Mouse (Mus musculus) liver, adult 2 months (tissue): Measurements from ENCODE around the gene Fgfr2. TPM values are rescaled to one million over a fixed set of nuclear protein-coding genes. Genes with fewer than 3 reads are reported as not detected.

Source experiments
- DNase-seq: peaks from one replicate; pipeline ENCODE4 v3.0.0-alpha.2; 2011; ENCODE audit warnings: low read depth, low spot score; ENCODE audit errors: extremely low read depth
- H3K27ac ChIP-seq: fragments of 200-500 bp; replicated peaks from 2 replicates; pipeline ENCODE4 v1.5.1; 2012; ENCODE audit warnings: low read depth, mild to moderate bottlenecking, control low read depth, inconsistent platforms, low read length; ENCODE audit not compliant: insufficient read depth
- H3K27me3 ChIP-seq: fragments of 200-500 bp; 2 replicates; pipeline ENCODE4 v1.6.1; 2012; ENCODE audit warnings: mild to moderate bottlenecking, moderate library complexity, low read length, inconsistent platforms; ENCODE audit not compliant: control insufficient read depth, insufficient read depth
- H3K36me3 ChIP-seq: fragments of 200-500 bp; 2 replicates; pipeline ENCODE4 v1.6.1; 2012; ENCODE audit warnings: low read length, inconsistent platforms; ENCODE audit not compliant: control insufficient read depth, insufficient read depth
- H3K4me1 ChIP-seq: fragments of 200-500 bp; 2 replicates; pipeline ENCODE4 v1.6.1; 2011; ENCODE audit warnings: low read length; ENCODE audit not compliant: control insufficient read depth, insufficient read depth
- H3K4me3 ChIP-seq: fragments of 200-500 bp; 2 replicates; pipeline ENCODE4 v1.5.1; 2011; ENCODE audit warnings: low read depth, mild to moderate bottlenecking, control low read depth, low read length, moderate library complexity; ENCODE audit not compliant: insufficient read depth
- H3K79me2 ChIP-seq: fragments of 200-500 bp; 2 replicates; pipeline ENCODE4 v1.6.1; 2012; ENCODE audit warnings: inconsistent platforms, mild to moderate bottlenecking, low read length, moderate library complexity; ENCODE audit not compliant: control insufficient read depth, insufficient read depth
- H3K9ac ChIP-seq: fragments of 200-500 bp; 2 replicates; pipeline ENCODE4 v1.6.1; 2012; ENCODE audit warnings: low read depth, mild to moderate bottlenecking, control low read depth, inconsistent platforms, low read length
- CTCF ChIP-seq: fragments of 200-500 bp; IDR thresholded peaks from 2 replicates; pipeline ENCODE4 v1.5.1; 2011; ENCODE audit warnings: low read depth, low read length, control low read depth
- POLR2A ChIP-seq: fragments of 200-500 bp; IDR thresholded peaks from 2 replicates; pipeline ENCODE4 v1.6.1; 2011; ENCODE audit warnings: low read length, control low read depth; ENCODE audit not compliant: insufficient read depth; ENCODE audit errors: extremely low read depth
- WGBS: fragments of 180-500 bp; shearing (Covaris S2); methylation state at CpG from one replicate; pipeline ENCODE4 v1.1.7; 2018; 5-methylcytosine and 5-hydroxymethylcytosine counted together
- polyA plus RNA-seq: library from polyadenylated mRNA; depleted of rRNA; stranded (reverse); fragments of >200 nt; gene quantifications from 2 replicates; pipeline ENCODE4 v1.2.3, GENCODE M21; 2012
- total RNA-seq: library from RNA; depleted of rRNA; stranded (reverse); fragments of >200 nt; gene quantifications from 2 replicates; pipeline ENCODE4 v1.2.3, GENCODE M21; 2014

The Fgfr2 gene
- total and polyA plus RNA-seq, 2 experiments, result 16.7 to 35.2 TPM

GRCm38 (mm10) chr7:132742912-132743311 lies 380.2 kb downstream of the Fgfr2 start:
- H3K36me3 ChIP-seq, result no peaks in the 10 kb centered on the region

GRCm38 (mm10) chr7:132739829-132740228 lies 383.3 kb downstream of the Fgfr2 start:
- Histone ChIP-seq H3K4me1 (no peaks in the 10 kb centered on the region; the same call in none of the 2 replicates), H3K4me3 (no peak overlapping the region), H3K27ac (no peak overlapping the region)

More at GRCm38 (mm10) chr7:132742912-132743311, 380.2 kb downstream of the Fgfr2 start:
- Histone ChIP-seq H3K4me1 (no peaks in the 10 kb centered on the region; the same call in 1 of the 2 replicates), H3K27ac (no peak overlapping the region), H3K27me3 (no peaks in the 10 kb centered on the region), H3K79me2 (no peaks in the 10 kb centered on the region; the same call in 1 of the 2 replicates), H3K4me3 (no peak overlapping the region), H3K9ac (no peak overlapping the region)
- no peak for DNase-seq
- TF ChIP-seq CTCF, result no peak
- WGBS, result 85% methylated on average over 5 of the region's 5 CpGs

GRCm38 (mm10) chr7:132738844-132739243 lies 384.3 kb downstream of the Fgfr2 start:
- 91% methylated on average over 6 of the region's 6 CpGs for WGBS
- H3K36me3 ChIP-seq, result no peaks in the 10 kb centered on the region
- no peak overlapping the region for H3K4me3 ChIP-seq
- H3K27me3 ChIP-seq, result no peaks in the 10 kb centered on the region
- TF ChIP-seq POLR2A (no peak), CTCF (no peak)
- no peak overlapping the region for H3K9ac ChIP-seq
- no peak overlapping the region for H3K27ac ChIP-seq
- H3K4me1 ChIP-seq, result no peaks in the 10 kb centered on the region; the same call in none of the 2 replicates
- no peak for DNase-seq
- H3K79me2 ChIP-seq, result no peaks in the 10 kb centered on the region; the same call in 1 of the 2 replicates

More at GRCm38 (mm10) chr7:132739829-132740228, 383.3 kb downstream of the Fgfr2 start:
- WGBS, result 62% methylated on average over 6 of the region's 6 CpGs
- H3K9ac ChIP-seq, result no peak overlapping the region
- no peaks in the 10 kb centered on the region for H3K27me3 ChIP-seq
- H3K36me3 ChIP-seq, result no peaks in the 10 kb centered on the region
- no peak for TF ChIP-seq POLR2A
- no peaks in the 10 kb centered on the region; the same call in 1 of the 2 replicates for H3K79me2 ChIP-seq
- DNase-seq, result no peak

- no peaks in the 10 kb centered on the region for H3K36me3 ChIP-seq
- H3K27ac ChIP-seq, result peak overlapping the region; percentile 47
- H3K79me2 ChIP-seq, result no peaks in the 10 kb centered on the region
- no peaks in the 10 kb centered on the region for H3K27me3 ChIP-seq
- 79% methylated on average over 17 of the region's 17 CpGs for WGBS
- no peak for DNase-seq
- no peak overlapping the region for H3K4me3 ChIP-seq
- TF ChIP-seq POLR2A (no peak), CTCF (no peak)
- no peaks in the 10 kb centered on the region; the same call in none of the 2 replicates for H3K4me1 ChIP-seq
- H3K9ac ChIP-seq, result no peak overlapping the region
These were observed 386.9 kb downstream of the Fgfr2 start for GRCm38 (mm10) chr7:132736099-132736862.

GRCm38 (mm10) chr7:132735145-132735544 lies 388.0 kb downstream of the Fgfr2 start:
- 62% methylated on average over 5 of the region's 5 CpGs for WGBS

GRCm38 (mm10) chr7:132734222-132734621 lies 388.9 kb downstream of the Fgfr2 start:
- Histone ChIP-seq H3K4me1 (peaks cover 2% of the 10 kb centered on the region), H3K79me2 (no peaks in the 10 kb centered on the region), H3K27ac (no peak overlapping the region), H3K4me3 (no peak overlapping the region), H3K9ac (no peak overlapping the region), H3K27me3 (no peaks in the 10 kb centered on the region), H3K36me3 (no peaks in the 10 kb centered on the region)
- WGBS, result 96% methylated on average over 9 of the region's 9 CpGs
- TF ChIP-seq CTCF (no peak), POLR2A (no peak)
- DNase-seq, result no peak

More at GRCm38 (mm10) chr7:132735145-132735544, 388.0 kb downstream of the Fgfr2 start:
- no peak for DNase-seq
- no peaks in the 10 kb centered on the region for H3K36me3 ChIP-seq
- H3K79me2 ChIP-seq, result no peaks in the 10 kb centered on the region
- no peaks in the 10 kb centered on the region for H3K27me3 ChIP-seq
- H3K4me3 ChIP-seq, result no peak overlapping the region
- H3K9ac ChIP-seq, result no peak overlapping the region
- peak overlapping the region; percentile 38; the same call in 1 of the 2 replicates for H3K27ac ChIP-seq
- H3K4me1 ChIP-seq, result no peaks in the 10 kb centered on the region; the same call in none of the 2 replicates
- TF ChIP-seq CTCF (peak; percentile 65), POLR2A (no peak)
